Mouse (Mus musculus) hindbrain, postnatal 0 days (tissue): ENCODE results near the gene Hipk1. TPM values are rescaled to one million over a fixed set of nuclear protein-coding genes. Genes with fewer than 3 reads are reported as not detected.

Experiments used
- ATAC-seq: fragments of 200-750 bp; cut with Nextera tagmentation; 2 replicates; pipeline ENCODE4 v1.8.0; 2017; ENCODE audit warnings: mild to moderate bottlenecking, moderate TSS enrichment, moderate library complexity
- DNase-seq: peaks from one replicate; pipeline ENCODE4 v3.0.0-alpha.2; 2015; ENCODE audit warnings: low spot score
- H3K27ac ChIP-seq: fragments of 300-500 bp; sonication (generic); 2 replicates; pipeline ENCODE4 v1.5.1; 2014; ENCODE audit warnings: mild to moderate bottlenecking
- H3K27me3 ChIP-seq: fragments of 300-500 bp; sonication (generic); 2 replicates; pipeline ENCODE4 v1.6.1; 2014; ENCODE audit warnings: low read length, mixed read lengths; ENCODE audit not compliant: insufficient read depth
- H3K36me3 ChIP-seq: fragments of 300-500 bp; sonication (generic); 2 replicates; pipeline ENCODE4 v1.6.1; 2014; ENCODE audit warnings: low read length, mixed read lengths; ENCODE audit not compliant: insufficient read depth
- H3K4me1 ChIP-seq: fragments of 300-500 bp; sonication (generic); 2 replicates; pipeline ENCODE4 v1.6.1; 2014; ENCODE audit warnings: antibody characterized with exemption, low read length, mixed read lengths; ENCODE audit not compliant: insufficient read depth
- H3K4me2 ChIP-seq: fragments of 300-500 bp; sonication (generic); 2 replicates; pipeline ENCODE4 v1.6.1; 2014; ENCODE audit warnings: low read depth, mild to moderate bottlenecking, low read length, moderate library complexity, mixed read lengths
- H3K4me3 ChIP-seq: fragments of 300-500 bp; sonication (generic); 2 replicates; pipeline ENCODE4 v1.5.1; 2014; ENCODE audit warnings: low read length
- H3K9ac ChIP-seq: fragments of 300-500 bp; sonication (generic); replicated peaks from 2 replicates; pipeline ENCODE4 v1.6.1; 2014; ENCODE audit warnings: mild to moderate bottlenecking, low read length, moderate library complexity, mixed read lengths
- H3K9me3 ChIP-seq: fragments of 300-500 bp; sonication (generic); 2 replicates; pipeline ENCODE4 v1.6.1; 2016; ENCODE audit warnings: low read length, mixed read lengths
- CTCF ChIP-seq: IDR thresholded peaks from 2 replicates; pipeline ENCODE4 v1.5.1; 2016; ENCODE audit warnings: antibody characterized with exemption, control low read depth, low read depth
- WGBS: fragments of 180-500 bp; shearing (Covaris S2); extraction: QIAGEN DNeasy Blood & Tissue Kit; methylation state at CpG from one replicate; pipeline ENCODE4 v1.1.7; 2014; 5-methylcytosine and 5-hydroxymethylcytosine counted together
- polyA plus RNA-seq: library from polyadenylated mRNA; unstranded; fragments of >200 nt; fragmentation: Nextera tagmentation; extraction: Ambion mirVana; gene quantifications from 2 replicates; pipeline ENCODE4 v1.2.1, GENCODE M21; 2015
- total RNA-seq: library from RNA; depleted of rRNA; stranded (reverse); fragments of >200 nt; gene quantifications from 2 replicates; pipeline ENCODE4 v1.2.3, GENCODE M21; 2014

Hipk1 gene
- total and polyA plus RNA-seq, 2 experiments from 2014 or later, result 8.1 to 59.3 TPM

- H3K27ac ChIP-seq, result no peak overlapping the region
Measured at GRCm38 (mm10) chr3:103716774-103717760, 74.3 kb downstream of the Hipk1 start.

GRCm38 (mm10) chr3:103715762-103716693, 75.3 kb downstream of the Hipk1 start:
- no peak overlapping the region for H3K4me3 ChIP-seq
- H3K9me3 ChIP-seq, result no peaks in the 10 kb centered on the region
- H3K27me3 ChIP-seq, result no peaks in the 10 kb centered on the region
- no peak overlapping the region for H3K27ac ChIP-seq
- peak; percentile 64; the same call in 1 of the 2 replicates for ATAC-seq
- TF ChIP-seq CTCF, result no peak
- no peaks in the 10 kb centered on the region for H3K36me3 ChIP-seq
- peaks cover 14% of the 10 kb centered on the region for H3K4me1 ChIP-seq
- no peak overlapping the region for H3K9ac ChIP-seq
- DNase-seq, result peak; percentile 62
- H3K4me2 ChIP-seq, result no peak overlapping the region
- WGBS, result 24% methylated on average over 11 of the region's 11 CpGs

More at GRCm38 (mm10) chr3:103716774-103717760, 74.3 kb downstream of the Hipk1 start:
- Histone ChIP-seq H3K36me3 (no peaks in the 10 kb centered on the region), H3K9ac (no peak overlapping the region), H3K4me1 (peaks cover 14% of the 10 kb centered on the region), H3K9me3 (no peaks in the 10 kb centered on the region), H3K27me3 (no peaks in the 10 kb centered on the region), H3K4me2 (no peak overlapping the region), H3K4me3 (no peak overlapping the region)
- WGBS, result 31% methylated on average over 15 of the region's 15 CpGs
- DNase-seq, result no peak
- no peak for ATAC-seq
- TF ChIP-seq CTCF, result no peak

GRCm38 (mm10) chr3:103714942-103715341, 76.4 kb downstream of the Hipk1 start:
- ATAC-seq (no peak), DNase-seq (no peak)
- H3K4me1 ChIP-seq, result peaks cover 14% of the 10 kb centered on the region
- H3K36me3 ChIP-seq, result no peaks in the 10 kb centered on the region
- H3K27ac ChIP-seq, result no peak overlapping the region
- no peaks in the 10 kb centered on the region for H3K27me3 ChIP-seq
- TF ChIP-seq CTCF, result no peak
- no peak overlapping the region for H3K4me2 ChIP-seq
- no peak overlapping the region for H3K4me3 ChIP-seq
- no peaks in the 10 kb centered on the region for H3K9me3 ChIP-seq
- H3K9ac ChIP-seq, result no peak overlapping the region
- 90% methylated on average over 8 of the region's 8 CpGs for WGBS

- H3K9me3 ChIP-seq, result no peaks in the 10 kb centered on the region
- no peak overlapping the region for H3K4me2 ChIP-seq
- H3K27ac ChIP-seq, result no peak overlapping the region
- H3K27me3 ChIP-seq, result no peaks in the 10 kb centered on the region
- no peak overlapping the region for H3K9ac ChIP-seq
- no peak for TF ChIP-seq CTCF
- no peaks in the 10 kb centered on the region for H3K36me3 ChIP-seq
- peaks cover 14% of the 10 kb centered on the region for H3K4me1 ChIP-seq
- DNase-seq (no peak), ATAC-seq (no peak)
- 69% methylated on average over 7 of the region's 7 CpGs for WGBS
- H3K4me3 ChIP-seq, result no peak overlapping the region
Measured at GRCm38 (mm10) chr3:103714236-103714875, 77.0 kb downstream of the Hipk1 start.

GRCm38 (mm10) chr3:103712196-103712595, 79.2 kb downstream of the Hipk1 start:
- H3K9me3 ChIP-seq, result no peaks in the 10 kb centered on the region

GRCm38 (mm10) chr3:103709470-103710040, 81.8 kb downstream of the Hipk1 start:
- Histone ChIP-seq H3K4me1 (no peaks in the 10 kb centered on the region), H3K36me3 (no peaks in the 10 kb centered on the region), H3K27me3 (no peaks in the 10 kb centered on the region), H3K9me3 (no peaks in the 10 kb centered on the region), H3K4me3 (no peak overlapping the region), H3K27ac (no peak overlapping the region), H3K4me2 (no peak overlapping the region), H3K9ac (no peak overlapping the region)
- no peak for ATAC-seq
- no peak for DNase-seq
- 91% methylated on average over 5 of the region's 5 CpGs for WGBS
- TF ChIP-seq CTCF, result no peak

More at GRCm38 (mm10) chr3:103712196-103712595, 79.2 kb downstream of the Hipk1 start:
- TF ChIP-seq CTCF, result no peak
- Histone ChIP-seq H3K9ac (no peak overlapping the region), H3K4me1 (peaks cover 12% of the 10 kb centered on the region), H3K4me2 (no peak overlapping the region), H3K4me3 (no peak overlapping the region), H3K27me3 (no peaks in the 10 kb centered on the region), H3K27ac (no peak overlapping the region), H3K36me3 (no peaks in the 10 kb centered on the region)
- ATAC-seq, result no peak
- no peak for DNase-seq
- 95% methylated on average over 4 of the region's 4 CpGs for WGBS
